Mouse (Mus musculus) 3T3-L1 (cell line): ENCODE data around the gene Akap12.

Experiments used
- DNase-seq: peaks from one replicate; pipeline ENCODE4 v3.0.0-alpha.2; 2015; ENCODE audit warnings: low read depth, low spot score

Akap12 gene

DNA sequence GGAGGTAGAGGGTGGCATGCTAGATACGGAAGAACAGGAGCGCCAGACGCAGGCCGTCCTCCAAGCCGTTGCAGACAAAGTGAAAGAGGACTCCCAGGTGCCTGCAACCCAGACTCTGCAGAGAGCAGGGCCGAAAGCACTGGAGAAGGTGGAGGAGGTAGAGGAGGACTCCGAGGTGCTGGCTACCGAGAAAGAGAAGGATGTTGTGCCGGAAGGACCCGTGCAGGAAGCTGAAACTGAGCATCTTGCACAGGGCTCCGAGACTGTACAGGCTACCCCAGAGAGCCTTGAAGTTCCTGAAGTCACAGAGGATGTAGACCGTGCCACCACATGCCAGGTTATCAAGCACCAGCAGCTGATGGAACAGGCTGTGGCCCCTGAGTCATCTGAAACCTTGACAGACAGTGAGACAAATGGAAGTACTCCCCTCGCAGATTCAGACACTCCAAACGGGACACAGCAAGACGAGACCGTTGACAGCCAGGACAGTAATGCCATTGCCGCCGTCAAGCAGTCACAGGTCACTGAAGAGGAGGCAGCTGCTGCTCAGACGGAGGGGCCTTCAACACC, 89.8 kb downstream of the Akap12 start:
- DNase-seq: no peak

DNA sequence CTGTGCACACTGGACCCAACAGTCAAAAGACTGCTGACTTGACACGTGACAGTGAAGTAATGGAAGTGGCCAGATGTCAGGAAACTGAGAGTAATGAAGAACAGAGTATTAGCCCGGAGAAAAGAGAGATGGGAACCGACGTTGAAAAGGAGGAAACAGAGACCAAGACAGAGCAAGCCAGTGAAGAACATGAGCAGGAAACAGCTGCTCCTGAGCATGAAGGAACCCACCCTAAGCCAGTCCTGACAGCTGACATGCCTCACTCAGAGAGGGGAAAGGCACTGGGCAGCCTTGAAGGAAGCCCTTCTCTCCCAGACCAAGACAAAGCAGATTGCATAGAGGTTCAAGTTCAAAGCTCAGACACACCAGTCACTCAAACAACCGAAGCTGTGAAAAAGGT, 90.5 kb downstream of the Akap12 start:
- DNase-seq: no peak

DNA sequence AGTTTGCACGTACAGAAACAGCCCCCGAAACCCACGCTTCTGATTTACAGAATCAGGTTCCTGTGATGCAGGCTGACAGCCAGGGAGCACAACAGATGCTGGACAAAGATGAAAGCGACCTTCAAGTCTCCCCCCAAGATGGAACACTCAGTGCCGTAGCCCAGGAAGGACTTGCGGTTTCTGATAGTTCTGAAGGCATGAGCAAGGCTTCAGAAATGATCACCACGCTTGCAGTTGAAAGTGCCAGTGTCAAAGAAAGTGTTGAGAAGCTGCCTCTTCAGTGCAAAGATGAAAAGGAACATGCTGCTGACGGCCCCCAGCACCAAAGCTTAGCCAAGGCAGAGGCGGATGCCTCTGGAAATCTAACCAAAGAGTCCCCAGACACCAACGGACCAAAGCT, 91.3 kb downstream of the Akap12 start:
- DNase-seq: no peak

DNA sequence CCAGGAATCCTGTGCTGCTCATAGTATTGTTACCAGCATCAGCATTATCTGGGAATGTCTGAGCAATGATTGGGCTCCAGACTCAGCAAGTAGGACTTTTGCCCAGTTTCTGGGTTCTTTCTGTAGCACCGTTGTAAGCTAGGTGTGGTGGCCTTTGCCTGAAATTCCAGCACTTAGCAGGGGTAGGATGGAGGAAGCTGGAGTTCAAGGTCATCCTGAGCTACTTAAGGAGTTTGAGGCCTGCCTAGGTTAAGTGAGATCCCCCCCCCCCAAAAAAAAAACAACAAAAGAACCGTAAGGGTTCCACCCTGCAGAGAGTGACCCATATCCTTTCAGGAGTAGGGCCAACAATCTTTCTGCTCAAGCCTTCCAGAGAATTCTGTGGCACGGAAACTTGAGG, 98.4 kb downstream of the Akap12 start:
- no peak for DNase-seq

DNA sequence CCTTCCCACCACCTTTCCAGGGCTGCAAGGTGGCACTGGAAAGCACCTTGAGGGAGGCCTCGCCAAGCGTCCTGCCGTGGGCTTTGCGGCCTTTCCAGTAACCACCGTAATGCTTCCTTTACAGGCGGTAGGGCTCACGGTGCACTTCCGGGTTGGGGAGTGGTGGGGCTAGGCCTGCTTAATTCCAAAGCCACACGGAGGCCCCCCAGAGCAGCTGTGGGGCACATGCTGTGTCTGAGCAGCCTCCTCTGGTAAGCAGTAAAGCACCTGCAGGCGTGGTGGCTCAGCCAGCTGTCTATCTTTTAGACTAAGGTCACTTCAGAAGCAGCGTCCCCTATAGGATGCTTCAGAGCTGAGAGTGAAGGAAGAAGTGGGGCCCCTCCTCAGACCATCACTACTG, 103.9 kb downstream of the Akap12 start:
- no peak for DNase-seq

DNA sequence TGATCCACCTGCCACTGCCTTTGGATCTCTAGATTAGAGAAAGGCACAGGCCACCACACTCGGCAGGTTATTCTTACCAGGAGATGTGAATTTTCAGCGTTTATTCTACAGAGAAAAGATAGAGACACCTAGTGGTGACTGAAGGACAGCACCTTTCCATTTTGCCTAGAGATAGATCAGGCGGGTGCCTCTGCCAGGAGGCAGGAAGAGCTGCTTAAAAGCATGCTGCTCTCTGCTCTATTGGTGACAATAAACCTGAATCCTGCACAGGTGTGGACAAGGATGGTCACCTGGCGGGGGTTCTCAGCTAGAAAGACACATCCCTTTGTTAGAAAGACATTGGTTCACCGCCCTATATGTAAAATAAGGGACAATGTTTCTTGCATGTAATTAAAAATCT, 105.8 kb downstream of the Akap12 start:
- DNase-seq: peak; percentile 62

DNA sequence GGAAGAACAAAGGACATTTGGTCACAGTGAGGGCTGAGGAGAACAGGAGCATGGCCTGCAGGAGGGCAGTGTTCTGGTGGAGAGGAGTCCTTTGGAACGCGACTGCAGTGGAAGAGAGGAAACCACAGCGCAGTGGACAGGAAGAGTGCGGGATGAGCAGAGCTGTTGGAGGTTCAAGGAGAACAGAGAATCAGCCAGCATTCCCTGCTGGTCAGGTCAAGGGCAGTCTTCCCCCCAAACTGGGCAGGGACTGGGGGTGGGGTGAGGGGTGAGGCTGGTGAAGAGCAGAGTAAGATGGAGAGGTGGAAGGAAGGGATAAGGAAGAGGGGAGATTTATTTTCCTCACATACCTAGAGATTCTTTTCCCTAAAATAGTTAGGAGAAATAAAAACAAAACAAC, 107.4 kb downstream of the Akap12 start:
- no peak for DNase-seq

DNA sequence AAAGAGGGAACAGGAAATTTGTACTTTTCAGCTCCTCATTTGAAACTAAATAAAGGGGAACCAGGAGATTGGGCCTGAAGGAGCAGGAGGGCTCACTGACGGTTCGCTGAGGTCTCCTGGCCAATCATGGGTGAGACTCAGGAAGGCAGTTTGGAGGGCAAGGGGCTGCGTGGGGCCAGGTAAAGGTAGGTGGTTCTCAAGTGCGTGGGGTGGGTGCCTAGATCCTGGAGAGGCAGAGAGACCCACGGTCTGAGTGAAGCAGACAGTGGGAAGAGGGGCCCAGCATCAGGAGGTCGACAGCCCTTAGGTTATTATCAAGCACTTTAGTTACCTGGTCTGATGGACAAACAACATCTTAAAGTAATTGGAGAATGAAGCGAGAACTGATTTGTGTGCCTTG, 108.1 kb downstream of the Akap12 start:
- no peak for DNase-seq

DNA sequence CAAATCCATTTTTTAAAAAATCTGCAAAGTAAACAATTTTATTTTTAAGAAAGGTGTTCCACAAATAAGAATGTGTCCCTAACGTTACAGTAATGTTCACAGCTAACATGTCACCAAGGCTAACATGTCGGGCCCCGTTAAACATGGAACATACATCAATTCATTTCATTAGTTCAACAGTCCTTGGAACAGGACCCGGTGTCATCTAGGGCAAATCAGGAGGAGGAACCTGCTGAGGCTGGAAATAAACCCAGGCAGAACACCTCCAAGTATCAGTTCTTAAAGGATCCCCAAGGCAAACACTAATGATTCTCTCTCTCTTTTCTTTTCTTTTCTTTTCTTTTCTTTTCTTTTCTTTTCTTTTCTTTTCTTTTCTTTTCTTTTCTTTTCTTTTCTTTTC, 108.6 kb downstream of the Akap12 start:
- DNase-seq: no peak

DNA sequence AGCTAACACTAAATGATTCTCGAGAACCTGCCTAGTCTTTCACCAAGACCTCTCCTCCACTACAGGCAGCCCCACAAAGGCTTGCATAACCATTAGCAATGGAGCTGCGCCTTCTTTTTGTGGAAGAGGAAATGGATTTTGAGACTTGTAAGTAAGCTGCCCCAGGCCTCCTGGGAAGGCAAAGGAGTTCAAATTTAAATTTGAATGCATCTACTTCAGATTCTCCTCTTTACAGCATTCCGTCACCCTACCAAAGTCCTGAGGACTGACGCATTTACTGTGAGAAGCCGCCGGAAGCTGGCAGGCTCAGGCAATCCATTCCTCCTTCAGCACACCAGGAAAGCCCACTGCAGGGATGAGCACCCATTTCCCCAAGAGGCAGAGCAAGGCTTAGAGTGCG, 109.1 kb downstream of the Akap12 start:
- DNase-seq: no peak

DNA sequence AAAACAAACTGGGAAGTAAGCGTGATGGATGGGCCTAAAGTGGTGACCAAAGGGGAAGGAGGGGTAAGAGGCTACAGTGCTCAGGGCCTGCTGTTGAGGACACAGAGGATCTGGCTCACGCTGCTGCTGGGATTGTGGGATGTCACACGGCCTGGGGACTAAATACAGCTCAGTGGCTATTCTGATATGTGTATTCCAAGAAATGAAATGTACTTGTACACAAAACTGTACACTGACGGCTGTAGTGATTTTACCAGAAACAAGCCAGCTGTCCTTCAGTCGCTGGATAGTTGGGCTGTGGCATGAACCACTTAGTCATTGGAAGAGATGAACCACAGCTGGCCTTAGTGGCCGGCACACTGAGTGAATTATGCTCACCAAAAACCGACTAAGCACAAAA, 110.3 kb downstream of the Akap12 start:
- no peak for DNase-seq

DNA sequence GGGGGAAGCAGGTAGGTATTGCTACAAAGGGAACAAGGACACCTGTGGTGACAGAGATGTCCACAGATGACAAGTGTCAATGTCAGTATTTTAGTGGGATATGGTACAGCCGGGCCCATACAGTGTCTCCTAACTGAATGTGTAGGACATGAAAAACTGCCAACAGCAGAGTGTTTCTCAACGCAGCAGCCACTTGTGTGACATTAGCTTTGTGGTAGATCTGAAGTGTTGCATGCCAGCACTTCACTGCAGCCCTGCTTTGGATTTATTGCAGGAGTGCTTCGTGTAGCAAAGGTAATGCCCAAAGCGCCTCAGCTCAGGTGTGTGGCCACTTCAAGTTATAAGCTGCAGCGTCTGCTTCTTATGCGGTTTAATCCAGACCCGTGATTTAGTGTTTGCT, 110.8 kb downstream of the Akap12 start:
- no peak for DNase-seq

DNA sequence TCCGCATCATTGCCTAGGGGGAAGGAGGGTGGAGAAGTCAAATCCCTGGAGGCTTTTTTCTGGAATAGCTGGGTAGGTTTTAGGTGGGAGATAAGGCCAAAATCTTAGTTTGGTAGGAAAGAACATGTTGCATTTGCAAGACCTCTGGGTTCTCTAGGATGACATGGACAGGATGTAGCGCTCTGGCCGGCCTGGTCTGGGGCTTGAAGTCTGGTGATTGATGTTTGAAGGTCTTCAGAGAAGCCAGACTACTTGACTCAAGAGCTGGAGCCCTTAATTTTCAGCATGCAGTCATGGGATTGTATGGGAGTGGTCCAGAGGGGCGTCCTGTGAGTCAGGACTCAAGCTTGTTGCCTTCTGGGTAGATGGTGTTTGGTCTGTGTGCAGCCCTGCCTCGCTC, 114.6 kb downstream of the Akap12 start:
- no peak for DNase-seq

DNA sequence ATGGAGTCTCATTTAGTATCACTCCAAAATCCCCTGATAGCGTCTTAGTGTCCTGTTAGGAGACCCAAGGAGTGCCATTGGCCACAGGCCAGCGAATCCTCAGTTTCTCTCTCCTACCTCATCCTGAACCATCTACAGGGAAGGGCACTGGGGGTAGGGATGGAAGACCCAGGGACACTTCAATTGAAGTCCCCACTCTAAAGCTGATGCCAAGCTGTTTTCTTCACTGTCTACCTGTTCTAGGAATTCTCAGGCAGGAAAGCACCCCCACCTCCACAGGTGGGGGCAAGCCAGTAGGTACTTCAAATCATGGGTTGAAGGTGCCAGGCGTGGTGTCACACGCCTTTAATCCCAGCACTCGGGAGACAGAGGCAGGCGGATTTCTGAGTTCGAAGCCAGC, 118.1 kb downstream of the Akap12 start:
- no peak for DNase-seq

DNA sequence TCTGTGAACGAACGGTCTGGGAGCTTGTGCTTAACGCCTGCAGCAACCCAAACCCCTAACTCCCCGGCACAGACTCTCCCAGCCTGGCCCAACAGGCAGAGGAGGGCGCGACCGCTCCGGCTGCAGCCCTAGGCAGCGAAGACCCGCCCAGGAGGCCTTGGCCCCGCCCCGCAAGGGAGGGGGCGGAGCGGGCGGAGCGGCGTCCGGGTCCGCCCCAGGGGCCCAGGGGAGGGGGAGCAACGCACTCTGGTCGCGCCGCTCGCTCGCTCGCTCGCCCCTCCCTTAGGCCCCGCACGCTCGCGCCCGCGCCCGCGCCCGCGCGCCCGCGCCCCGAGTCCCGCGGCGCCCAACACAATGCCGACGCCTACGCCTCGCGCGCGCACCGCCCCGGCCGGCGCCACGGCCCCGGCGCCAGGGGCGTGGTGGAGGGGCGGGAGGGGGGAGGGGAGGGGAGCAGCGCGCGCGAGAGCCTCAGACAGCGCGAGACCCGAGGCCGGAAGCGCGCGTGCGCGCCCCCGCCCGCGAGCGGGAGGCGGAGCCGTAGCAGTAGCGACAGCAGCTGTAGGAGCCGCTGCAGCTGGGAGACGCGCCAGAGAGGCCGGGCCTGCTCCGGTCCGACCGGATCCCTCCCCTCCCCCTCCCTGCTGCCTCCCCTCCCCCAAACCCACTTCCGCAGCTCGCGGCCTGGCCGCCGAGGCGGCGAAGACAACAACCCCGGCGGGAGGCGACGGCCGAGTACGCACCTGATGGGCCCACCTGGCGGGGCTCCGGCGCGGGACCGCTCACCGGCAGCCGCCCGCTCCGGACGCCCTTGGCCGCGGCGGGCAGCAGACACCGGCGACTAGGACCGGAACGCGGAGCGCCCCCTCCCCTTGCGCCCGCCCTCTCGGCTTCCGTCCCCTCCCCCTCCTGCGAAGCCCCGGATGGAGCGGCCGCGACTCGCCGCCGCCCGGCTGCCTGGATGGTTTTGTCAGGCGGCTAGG, 120.7 kb downstream of the Akap12 start:
- DNase-seq: peak; percentile 90

DNA sequence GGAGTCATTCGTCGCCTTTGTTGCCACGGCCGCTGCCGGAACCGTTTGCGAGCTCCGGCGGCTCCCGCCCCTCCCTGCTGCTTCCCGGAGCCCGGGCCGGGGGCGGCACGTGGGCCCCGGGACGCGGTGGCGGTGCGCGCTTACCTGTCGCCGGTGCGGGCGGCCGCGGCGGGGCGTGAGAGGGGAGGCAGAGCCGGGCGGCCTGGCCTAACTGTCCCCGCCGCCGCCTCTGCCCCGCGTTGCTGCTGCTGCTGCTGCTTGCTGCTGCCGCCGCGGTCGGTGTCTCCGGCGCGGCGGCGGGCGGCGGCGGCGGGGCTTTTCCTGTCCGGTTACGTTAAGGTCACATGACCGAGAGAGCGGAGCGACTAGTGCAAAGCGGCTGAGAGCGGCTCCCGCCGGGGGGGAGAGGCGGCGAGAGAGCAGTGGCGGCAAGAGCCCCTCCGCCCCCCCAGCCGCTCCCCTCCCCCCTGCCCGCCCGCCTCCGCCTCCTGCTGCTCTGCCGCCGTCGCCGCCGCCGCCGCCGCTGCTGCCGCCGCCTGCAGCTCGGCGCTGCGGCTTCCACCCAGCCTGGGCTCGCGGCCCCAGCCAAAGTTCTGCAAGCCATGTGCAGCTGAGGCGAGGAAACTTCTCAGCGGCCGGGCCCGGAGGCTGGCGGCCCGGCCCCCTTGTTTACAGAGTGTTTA, 121.7 kb downstream of the Akap12 start, which contains the start of gene Zbtb2:
Gene Zbtb2, minus strand, starts transcription at position 408 of the 683 bp plus-strand sequence.
- peak; percentile 48 for DNase-seq

DNA sequence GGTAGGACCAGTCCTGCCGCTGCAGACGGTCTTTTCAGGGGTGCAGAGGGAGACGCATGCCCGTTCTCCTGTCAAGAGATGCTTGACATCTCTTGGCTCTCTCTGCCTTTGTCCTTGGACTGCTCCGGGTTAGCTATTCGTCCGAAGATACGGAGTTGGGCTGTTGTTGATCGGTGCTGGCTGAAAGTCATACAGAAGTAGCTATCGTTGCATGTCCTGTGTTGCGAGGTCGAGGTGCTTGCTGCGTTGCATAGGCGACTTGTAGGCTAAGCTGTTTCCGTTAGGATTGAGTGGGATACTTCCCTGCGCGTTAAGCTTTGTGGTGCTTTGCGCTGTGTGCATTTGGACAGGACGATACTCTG, 122.2 kb downstream of the Akap12 start:
- DNase-seq: peak; percentile 51

DNA sequence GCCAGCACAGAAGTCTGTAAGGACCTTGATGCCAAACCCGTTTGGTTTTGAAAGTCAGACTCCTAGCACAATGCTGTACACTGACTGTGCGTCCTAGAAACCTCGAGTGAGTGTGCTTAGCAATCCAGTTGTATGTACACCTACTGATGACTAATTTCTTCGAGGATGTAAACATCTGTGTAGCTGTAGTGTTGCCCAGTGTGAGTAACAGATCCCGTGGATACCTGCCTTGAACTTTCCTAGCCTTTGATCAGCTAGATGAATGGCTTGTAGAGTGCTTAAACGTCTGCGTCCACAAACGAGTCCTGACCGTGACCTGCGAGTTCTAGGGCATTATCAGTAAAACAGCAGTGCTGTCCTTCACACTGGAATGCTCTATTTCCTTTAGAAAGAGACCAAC, 122.9 kb downstream of the Akap12 start:
- DNase-seq: peak; percentile 58

DNA sequence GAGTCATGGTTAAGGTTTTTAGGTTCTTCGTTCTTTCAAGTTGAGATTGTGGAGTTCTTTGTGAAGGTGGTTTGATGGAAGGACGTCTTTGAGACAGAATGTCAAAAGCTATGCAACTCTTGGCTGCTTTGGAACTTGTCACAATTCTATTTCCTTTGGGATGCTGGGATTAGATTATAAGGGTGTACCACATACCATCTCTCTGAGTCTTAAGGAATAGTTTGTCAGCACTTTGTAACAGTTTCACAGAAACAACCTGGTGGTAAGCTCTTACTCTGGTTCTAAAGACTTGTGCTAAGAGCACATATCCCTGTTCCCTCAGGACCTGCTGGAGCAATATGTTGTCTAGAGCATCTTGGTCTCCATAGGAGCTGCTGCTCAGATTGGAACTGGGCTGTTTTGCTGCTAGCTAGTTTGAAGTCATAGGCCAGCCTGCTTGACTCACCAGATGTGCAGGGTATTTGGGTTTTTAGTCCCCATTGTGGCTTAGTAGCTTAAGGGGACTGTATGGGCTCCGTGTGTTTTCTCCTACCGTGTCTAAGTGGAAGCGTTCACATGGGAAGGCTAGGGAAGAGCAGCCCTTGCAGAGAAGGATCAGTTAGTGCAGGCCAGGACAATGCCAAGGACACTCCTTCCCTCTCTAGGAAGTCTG, 123.4 kb downstream of the Akap12 start:
- DNase-seq: peak; percentile 28

DNA sequence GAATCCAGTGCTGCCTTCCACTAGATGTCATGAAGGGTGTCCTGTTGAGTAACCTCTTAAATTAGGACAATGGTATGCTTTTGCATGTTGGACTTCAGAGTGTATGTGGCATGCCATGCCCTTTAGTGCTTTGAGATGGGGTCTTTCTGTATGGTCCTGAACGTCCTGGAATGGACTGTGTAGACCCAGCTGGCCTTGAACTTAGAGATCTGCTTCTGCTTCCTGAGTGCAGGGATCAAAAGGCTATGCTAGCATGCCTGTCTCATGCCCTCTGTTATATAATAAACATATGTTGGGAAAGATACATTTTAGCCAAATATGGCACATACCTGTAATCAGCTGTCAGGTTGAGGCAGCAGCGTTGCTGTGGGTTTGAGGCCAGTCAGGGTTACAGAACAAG, 124.4 kb downstream of the Akap12 start:
- DNase-seq: no peak

DNA sequence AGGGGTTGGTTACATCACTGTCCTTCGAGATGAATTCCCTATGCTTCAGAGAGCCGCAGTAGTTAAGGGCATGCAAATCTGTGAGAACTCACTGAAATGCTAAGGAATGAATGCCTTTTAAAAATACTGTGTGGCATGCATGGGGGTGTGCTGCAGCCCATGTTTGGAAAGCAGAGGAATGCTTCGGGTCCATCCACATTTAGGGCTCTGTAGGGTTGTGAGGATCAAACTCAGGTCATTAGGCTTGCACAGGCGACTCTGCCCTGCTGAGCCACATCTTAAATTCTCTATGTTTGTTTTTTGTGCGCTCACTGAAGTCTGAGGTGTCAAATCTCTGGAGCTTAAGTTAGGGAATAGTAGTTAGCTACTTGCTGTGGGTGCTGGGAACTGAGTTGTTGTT, 124.9 kb downstream of the Akap12 start:
- no peak for DNase-seq

DNA sequence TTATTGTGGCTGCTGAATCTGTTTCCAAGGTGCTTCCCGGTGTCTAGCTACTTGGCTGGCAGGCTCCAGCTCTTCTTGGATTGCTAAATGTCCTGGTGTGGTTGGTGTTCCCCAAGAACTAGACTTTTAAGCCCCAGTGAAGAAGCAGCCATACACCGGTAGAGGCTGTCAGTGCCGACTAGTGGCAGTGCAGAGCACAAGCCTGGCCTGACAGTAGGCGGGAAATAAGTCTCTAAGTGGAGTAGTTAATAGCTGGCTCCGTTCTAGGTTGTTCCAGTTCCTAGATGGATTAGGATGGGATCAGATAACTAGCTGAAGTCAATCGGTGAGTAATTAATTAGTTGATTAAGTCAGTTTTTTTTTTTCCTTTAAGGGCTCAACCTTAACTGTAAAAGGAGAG, 125.7 kb downstream of the Akap12 start:
- DNase-seq: peak; percentile 60
